Mouse (Mus musculus) liver, adult 10 weeks (tissue): ENCODE data around the gene Mul1. TPM values are rescaled to one million over a fixed set of nuclear protein-coding genes. Genes with fewer than 3 reads are reported as not detected.

Experiments used
- polyA plus RNA-seq: library from polyadenylated mRNA; stranded (reverse); fragments of 350-450 nt; fragmentation: Illumina TruSeq; extraction: RNeasy Lipid Tissue Mini Kit (QIAGEN cat#74804); gene quantifications from one replicate; pipeline ENCODE4 v1.2.3, GENCODE M21; 2014; ENCODE audit warnings: low read depth, low replicate concordance

The Mul1 gene
- polyA plus RNA-seq: 3.7 TPM

DNA sequence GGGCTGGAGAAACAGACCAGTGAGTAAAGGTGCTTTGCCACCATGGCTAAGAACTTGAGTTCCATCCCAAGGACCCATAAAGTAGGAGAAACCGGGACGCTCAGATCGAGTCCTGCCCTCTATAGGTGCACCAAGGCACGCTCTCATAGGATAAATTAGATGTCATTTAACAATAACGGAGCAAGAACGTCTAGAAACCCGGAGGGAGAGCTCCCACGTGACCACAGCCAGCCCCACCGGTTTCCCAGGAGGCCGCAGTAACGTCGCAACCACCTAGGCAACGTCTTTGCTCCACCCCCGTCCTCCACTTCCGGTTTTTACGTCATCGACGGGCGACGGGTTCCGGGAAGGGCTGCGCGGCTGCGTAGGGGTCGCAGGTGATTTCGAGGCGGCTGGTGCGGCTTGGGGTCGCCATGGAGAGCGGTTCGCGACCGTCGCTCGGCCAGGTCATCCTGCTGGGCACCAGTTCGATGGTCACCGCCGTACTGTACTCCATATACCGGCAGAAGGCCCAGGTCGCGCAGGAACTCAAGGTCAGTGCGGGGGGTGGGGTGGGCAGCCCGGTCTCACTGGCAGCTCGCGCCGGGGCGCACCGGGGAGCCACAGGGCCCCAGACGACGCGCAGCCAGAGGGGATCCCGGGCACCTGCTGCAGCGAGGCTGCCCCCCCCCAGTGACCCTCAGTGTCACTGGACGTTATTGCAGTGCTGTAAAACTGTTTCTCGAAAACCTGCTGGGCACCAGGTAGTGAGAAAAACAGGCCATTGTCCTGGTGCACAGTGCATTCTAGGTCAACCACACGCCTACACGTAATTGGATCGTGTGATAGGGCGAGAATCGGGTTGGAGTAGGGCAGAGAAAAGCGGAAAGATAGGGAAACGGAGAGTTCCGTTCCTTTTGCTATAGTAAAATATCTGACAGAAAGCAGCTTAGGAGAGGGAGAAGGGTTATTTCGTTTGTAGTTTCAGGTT is at the start of gene Mul1:
TSS of gene Mul1 (plus strand) at position 325 of the 970 bp plus-strand sequence.

DNA sequence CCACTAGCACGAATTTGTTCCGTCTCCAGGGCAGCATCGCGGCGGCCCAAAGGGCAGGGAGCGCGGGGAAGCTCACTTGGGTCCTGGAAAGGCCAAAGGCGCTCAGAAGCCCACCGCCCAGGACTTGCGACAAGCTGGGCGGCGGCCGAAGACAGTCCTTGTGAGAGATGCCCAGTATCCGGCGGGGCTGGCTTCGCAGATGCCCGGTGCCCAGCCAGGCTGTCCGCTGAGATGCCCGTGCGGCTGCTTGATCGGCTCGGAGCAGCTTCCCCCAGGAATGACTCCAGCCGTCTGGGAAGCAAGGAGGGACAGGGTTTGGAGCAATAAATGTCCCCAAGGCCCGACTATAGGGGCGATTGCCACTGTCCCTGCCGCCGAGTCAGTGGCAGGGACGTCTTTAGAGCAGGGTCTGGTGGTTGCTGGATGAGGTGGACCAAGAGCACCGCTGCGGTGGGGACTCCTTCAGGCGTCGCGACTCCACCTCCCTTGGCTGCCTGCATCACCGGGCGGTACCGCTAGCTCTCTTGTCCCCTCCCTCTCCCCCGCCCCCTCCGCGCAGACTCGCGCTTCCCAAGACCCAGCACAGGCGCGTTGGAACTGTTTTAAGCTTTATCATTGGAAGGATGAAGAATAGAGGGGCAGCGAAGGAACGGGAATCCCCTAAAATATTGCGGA is 38.4 kb upstream of the Mul1 start, which contains the start of gene Fam43b:
TSS of gene Fam43b (minus strand) at position 558 of the 675 bp plus-strand sequence.

DNA sequence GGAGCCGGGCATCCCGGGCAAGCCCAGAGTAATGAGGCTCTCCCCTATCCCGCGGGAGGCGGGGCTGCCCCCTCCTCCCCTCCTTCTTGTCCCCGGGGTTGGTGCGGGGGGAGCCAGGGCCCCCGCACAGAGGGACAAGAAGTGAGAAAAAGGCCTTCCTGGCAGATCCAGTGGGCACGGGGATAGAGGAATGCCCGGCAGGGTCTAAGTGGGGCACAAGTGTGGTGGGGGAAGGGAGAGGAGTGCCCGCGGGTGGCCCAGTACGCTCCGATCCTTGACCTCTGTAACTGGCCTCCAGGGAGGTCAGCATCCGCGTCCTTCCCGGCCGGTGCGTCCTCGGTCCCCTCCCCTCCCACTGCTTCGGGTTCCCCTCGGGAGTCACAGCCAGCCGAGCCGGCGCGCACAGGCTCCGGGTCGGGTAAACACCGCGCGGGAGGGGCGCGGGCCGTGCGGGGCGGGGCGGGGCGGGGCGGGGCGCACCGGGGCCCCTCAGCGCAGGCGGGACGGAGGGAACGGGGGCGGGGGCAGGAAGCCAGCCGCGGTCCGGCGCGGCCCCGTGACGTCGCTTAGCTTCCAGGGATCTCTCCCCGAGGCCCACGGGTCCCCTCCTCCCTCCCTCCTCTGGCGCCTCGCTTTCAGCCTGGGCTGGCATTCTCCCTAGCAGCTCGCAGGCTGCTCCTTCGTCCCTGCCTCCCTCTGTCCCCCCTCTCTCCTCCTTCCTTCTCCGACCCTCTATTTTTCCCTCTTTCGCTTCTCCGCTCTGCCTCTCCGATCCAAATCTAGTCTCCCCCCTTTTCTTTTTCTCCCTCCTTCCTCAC is 19.5 kb downstream of the Mul1 start, which contains the start of gene Camk2n1:
TSS of gene Camk2n1 (plus strand) at position 562 of the 818 bp plus-strand sequence.

Other genes starting within 250 kb of the Mul1 start
- 67.0 TPM for gene Hp1bp3, start 218.4 kb upstream of the Mul1 start, polyA plus RNA-seq
- not detected for gene Sh2d5, start 184.3 kb upstream of the Mul1 start, polyA plus RNA-seq
- not detected for gene Kif17, start 184.2 kb upstream of the Mul1 start, polyA plus RNA-seq
- gene Ddost, start 129.9 kb upstream of the Mul1 start, polyA plus RNA-seq: 17.6 TPM
- gene Pink1, start 108.4 kb upstream of the Mul1 start, polyA plus RNA-seq: 66.4 TPM
- 2.2 TPM for gene Cda, start 66.7 kb upstream of the Mul1 start, polyA plus RNA-seq
- gene Fam43b, start 38.1 kb upstream of the Mul1 start, polyA plus RNA-seq: not detected
- gene Camk2n1, start 19.6 kb downstream of the Mul1 start, polyA plus RNA-seq: 34.1 TPM
- gene Vwa5b1, start 201.2 kb downstream of the Mul1 start, polyA plus RNA-seq: not detected